Mouse (Mus musculus): ENCODE results near the gene Dbf4. TPM values are rescaled to one million over a fixed set of nuclear protein-coding genes. Genes with fewer than 3 reads are reported as not detected.
A peak's percentile ranks its signal among the peaks of the same experiment; 100 is the strongest.

The Dbf4 gene
- polyA plus RNA-seq, 1 experiment from 2014 or later: 39.4 TPM

DNA sequence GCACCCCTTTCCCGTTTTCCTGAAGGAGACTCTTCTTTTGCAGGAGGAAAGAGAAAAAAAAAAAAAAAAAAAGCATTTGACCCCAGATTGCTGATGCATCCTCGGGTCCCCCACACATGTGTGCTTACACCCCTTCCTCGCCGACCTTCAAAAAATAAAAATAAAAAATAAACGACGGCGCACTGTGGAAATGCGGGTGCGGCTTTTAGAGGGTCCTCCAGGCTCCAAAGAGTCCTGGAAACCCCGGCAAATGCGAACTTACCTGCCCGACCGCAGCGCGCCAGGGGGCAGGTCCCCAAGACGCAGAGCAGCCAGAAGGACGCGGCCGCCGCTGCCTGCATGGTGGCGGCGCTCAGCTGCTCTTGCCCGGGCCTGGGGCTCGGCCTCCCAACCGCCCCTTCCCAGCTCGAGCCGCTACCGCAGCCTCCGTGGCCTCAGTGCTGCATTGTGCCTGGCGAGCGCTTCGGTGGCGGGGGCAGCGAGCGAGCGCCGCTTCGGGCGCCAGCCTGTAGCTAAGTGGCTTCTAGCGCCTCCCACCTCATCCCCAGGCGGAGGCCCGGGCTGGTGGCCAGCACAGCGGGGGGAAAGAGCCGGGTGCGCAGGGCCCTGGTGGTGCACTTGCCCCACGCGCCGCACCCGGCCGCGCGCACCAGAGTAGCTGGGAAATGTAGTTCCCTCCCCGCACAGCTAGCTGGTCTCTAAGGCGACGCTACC, 54.7 kb downstream of the Dbf4 start, which contains the start of gene Adam22:
TSS of gene Adam22 (minus strand) at position 547 of the 714 bp plus-strand sequence.
- ATAC-seq: peak; percentile 97
- in situ Hi-C loops (cut with MboI; ENCODE audit: low pct_unique_long_range_greater_than_20kb): no loop called here
- peaks cover 17% of the 10 kb centered on the region for H3K27me3 ChIP-seq
- TF ChIP-seq CTCF (IDR thresholded peaks at IDR 0.05): no peak
- ChIA-PET POLR2A (interaction anchor here (0.9 to 1.5 kb wide), 6 partner anchors 8 to 628 kb away, joined by 3 to 4 read pairs (median 3); no protein-coding TSS in a partner anchor), CTCF (interaction anchor here (0.8 to 5.1 kb wide), 14 partner anchors 11 to 224 kb away, joined by 3 to 56 read pairs (median 4); no protein-coding TSS in a partner anchor)
- peak; percentile 71 for DNase-seq (ENCODE audit: low read depth, low spot score)

DNA sequence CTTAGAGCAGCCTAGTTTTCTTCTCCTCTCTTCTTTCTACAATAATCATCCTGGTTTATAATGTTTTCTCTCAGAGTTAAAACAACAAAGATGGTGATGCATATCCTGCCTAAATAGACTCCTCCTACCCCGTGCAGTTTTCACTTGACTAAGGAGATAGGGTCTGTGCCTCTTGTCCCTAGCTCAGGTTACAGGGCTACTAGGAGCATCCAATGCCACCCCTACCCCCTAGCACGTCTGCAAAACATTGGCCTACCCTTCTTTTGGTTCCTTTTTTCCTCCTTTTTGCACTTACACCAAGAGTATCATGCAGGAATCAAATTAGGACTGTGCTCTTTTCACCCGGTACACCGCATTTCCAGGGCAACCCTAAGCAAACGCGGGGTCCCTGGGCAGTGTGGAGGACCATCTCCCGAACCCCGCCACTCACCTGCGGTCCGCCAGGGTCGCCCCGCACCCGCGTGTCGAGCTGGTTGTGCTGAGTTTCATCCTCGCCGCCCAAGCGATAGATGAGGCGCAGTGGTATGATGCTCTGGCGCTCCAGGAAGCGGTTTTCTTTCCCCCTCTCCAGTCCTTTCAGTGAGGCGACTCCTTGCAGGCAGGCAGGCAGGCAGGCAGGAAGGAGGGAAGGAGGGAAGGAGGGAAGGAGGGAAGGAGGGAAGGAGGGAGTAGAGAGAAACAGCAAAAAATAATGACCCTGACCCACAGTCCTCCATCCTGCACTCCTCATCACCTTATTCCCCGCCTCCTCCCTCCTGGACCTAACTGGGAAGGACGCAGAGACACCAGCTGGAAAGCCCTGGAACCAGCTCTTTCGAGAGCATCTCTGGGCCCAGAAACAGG, 55.5 kb downstream of the Dbf4 start:
- ChIA-PET POLR2A (interaction anchor here (0.9 to 1.5 kb wide), 7 partner anchors 7 to 629 kb away, joined by 3 to 4 read pairs (median 3); no protein-coding TSS in a partner anchor), CTCF (interaction anchor here (0.8 to 5.1 kb wide), 14 partner anchors 11 to 223 kb away, joined by 3 to 56 read pairs (median 4); no protein-coding TSS in a partner anchor)
- H3K27me3 ChIP-seq: peaks cover 13% of the 10 kb centered on the region
- no peak for DNase-seq (ENCODE audit: low read depth, low spot score)
- in situ Hi-C loops (cut with MboI; ENCODE audit: low pct_unique_long_range_greater_than_20kb): no loop called here
- no peak for TF ChIP-seq CTCF (IDR thresholded peaks at IDR 0.05)
- peak; percentile 65 for ATAC-seq

DNA sequence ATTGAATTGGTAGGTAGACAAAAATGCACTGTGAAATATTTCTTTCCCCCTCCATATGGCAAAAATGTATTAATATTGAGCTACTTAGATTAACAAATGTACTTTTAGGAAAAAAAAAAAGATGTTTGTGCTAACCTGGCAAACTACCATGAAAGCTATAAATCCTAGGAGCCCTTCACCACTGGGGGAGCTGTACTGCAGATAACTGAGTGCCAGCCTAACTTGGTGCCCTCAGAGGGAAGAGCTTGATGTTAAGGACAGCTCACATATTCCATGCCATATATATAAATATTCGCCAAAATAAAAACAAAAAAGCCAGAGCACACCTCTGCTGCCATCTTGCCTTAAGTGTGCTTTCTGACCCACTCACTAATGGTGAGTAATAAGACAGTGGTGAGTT, 60.2 kb downstream of the Dbf4 start:
- TF ChIP-seq CTCF (IDR thresholded peaks at IDR 0.05): peak; percentile 66
- CTCF ChIA-PET: interaction anchor here (0.8 to 4.0 kb wide), 14 partner anchors 9 to 228 kb away, joined by 3 to 23 read pairs (median 6); no protein-coding TSS in a partner anchor
- ATAC-seq (no peak), DNase-seq (ENCODE audit: low read depth, low spot score) (no peak)
- POLR2A ChIA-PET: interaction anchor here (0.6 kb wide), 1 partner anchor 22 kb away, joined by 3 read pairs; no protein-coding TSS in a partner anchor
- no peaks in the 10 kb centered on the region for H3K27me3 ChIP-seq
- in situ Hi-C loops (cut with MboI; ENCODE audit: low pct_unique_long_range_greater_than_20kb): no loop called here

DNA sequence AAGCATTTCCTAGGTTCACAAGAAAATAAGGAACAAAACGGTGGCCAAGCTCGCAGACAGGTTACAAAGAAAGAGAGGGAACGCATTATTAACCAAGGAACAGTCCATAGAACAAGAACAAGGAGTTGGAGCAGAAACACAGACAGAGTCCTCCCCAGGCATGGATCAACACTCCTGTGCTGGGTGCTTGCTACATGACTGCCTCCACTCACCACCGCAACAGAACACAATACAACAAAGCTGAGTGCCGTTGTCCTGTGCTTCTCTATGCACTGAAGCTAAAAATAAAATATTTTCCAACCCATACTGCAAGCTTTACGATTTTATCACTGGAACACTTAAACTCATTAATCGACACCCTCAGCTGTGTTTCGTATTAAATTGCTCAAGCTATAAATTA, 64.8 kb downstream of the Dbf4 start:
- in situ Hi-C loops (cut with MboI; ENCODE audit: low pct_unique_long_range_greater_than_20kb): loop anchor here (5.0 to 10.0 kb wide), 3 partner anchors 125 to 215 kb away; no protein-coding TSS in a partner anchor
- no peak for DNase-seq (ENCODE audit: low read depth, low spot score)
- no peak for TF ChIP-seq CTCF (IDR thresholded peaks at IDR 0.05)
- ChIA-PET POLR2A (interaction anchor here (0.9 to 1.4 kb wide), 2 partner anchors 10 to 127 kb away, joined by 3 read pairs; no protein-coding TSS in a partner anchor), CTCF (interaction anchor here (0.7 to 6.5 kb wide), 13 partner anchors 8 to 215 kb away, joined by 3 to 56 read pairs (median 5); partner anchors contain the start of gene Adam22)
- peak; percentile 2 for ATAC-seq
- H3K27me3 ChIP-seq: no peaks in the 10 kb centered on the region

DNA sequence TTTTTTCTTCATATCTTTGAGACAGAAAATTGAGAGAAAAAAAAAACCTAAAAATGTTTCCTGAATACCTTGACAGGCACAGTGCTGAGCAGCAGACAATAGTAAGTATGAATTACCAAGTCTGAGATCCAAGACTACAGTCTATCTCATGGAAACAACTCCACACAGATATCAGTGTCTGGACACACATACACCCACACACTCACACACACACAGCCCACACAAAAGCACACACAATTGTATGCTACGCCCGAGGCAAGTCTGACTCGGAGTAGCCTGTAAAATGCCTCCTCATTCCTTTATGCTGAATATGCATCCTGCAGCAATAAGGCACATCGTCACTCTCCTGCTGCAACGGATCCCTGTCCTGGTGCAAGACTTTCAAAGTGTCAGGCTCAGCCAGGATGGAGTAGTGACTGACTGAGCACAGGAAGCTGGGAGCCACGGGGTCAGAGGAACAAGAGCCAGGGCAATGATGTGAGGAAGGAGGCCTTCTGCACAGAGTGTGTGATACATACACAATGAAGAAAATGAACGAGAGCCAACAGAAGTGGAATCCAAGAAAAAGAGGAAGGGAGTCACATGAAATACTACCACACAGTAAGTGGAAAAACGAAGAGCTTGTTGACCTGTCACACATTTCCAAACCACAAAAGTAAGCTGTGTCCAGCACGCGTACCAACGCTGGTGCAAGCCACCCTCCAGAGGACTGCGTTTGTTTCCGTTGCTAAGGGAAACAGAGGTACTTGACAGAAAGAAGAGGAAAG, 65.4 kb downstream of the Dbf4 start:
- ChIA-PET CTCF (interaction anchor here (0.7 to 6.5 kb wide), 14 partner anchors 8 to 214 kb away, joined by 3 to 56 read pairs (median 5); partner anchors contain the start of gene Adam22), POLR2A (interaction anchor here (0.8 to 2.1 kb wide), 5 partner anchors 10 to 126 kb away, joined by 3 to 6 read pairs (median 3); no protein-coding TSS in a partner anchor)
- in situ Hi-C loops (cut with MboI; ENCODE audit: low pct_unique_long_range_greater_than_20kb): loop anchor here (5.0 to 10.0 kb wide), 3 partner anchors 125 to 215 kb away; no protein-coding TSS in a partner anchor
- ATAC-seq (peak; percentile 45), DNase-seq (ENCODE audit: low read depth, low spot score) (no peak)
- no peaks in the 10 kb centered on the region for H3K27me3 ChIP-seq
- TF ChIP-seq CTCF (IDR thresholded peaks at IDR 0.05): no peak

DNA sequence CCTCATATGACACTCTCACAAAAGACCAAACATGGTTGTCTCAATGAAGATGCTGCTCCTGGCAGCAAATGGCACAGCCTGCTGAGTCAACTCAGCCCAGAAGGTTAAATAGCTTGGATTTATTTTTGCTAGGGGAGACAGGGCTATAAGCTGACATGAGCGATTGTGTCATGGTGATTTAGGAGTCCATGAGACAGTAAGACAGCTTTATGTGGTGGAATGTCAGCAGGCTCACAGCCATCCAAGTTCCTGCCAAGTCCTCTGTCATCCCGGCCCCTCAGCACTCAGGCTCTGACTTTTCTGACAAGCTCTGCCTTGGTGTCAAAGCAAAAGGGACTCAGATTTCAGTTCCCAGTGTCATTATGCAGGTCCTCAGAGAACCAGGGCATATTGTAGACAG, 66.2 kb downstream of the Dbf4 start:
- ATAC-seq (peak; percentile 40), DNase-seq (ENCODE audit: low read depth, low spot score) (no peak)
- ChIA-PET CTCF (interaction anchor here (0.9 to 6.5 kb wide), 9 partner anchors 9 to 209 kb away, joined by 3 to 56 read pairs (median 4); partner anchors contain the start of gene Adam22), POLR2A (interaction anchor here (0.8 to 2.1 kb wide), 3 partner anchors 123 to 126 kb away, joined by 3 to 6 read pairs (median 4); no protein-coding TSS in a partner anchor)
- H3K27me3 ChIP-seq: no peaks in the 10 kb centered on the region
- in situ Hi-C loops (cut with MboI; ENCODE audit: low pct_unique_long_range_greater_than_20kb): loop anchor here (5.0 to 10.0 kb wide), 3 partner anchors 124 to 214 kb away; no protein-coding TSS in a partner anchor
- TF ChIP-seq CTCF (IDR thresholded peaks at IDR 0.05): no peak

DNA sequence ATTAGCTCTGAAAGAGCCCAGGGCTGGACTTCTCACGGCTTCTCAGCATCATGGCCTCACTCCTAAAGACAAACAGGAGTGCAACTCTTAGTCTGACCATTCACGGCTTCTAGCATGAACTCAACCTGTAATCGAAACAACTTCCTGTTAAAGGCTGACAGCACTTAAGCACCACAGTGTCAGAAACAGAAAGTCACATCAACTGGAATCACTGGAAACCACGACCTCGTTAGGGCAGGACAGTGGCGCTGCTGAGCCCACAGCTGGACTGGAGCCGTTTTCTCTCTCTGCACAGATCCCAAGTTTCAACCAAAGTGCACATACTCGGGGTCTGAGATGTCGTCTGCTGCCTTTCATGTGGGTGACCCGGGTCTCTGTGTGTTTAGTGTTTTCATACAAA, 73.0 kb downstream of the Dbf4 start:
- POLR2A ChIA-PET: no interaction called here
- in situ Hi-C loops (cut with MboI; ENCODE audit: low pct_unique_long_range_greater_than_20kb): no loop called here
- H3K27me3 ChIP-seq: peaks cover 8% of the 10 kb centered on the region
- no peak for TF ChIP-seq CTCF (IDR thresholded peaks at IDR 0.05)
- no peak for ATAC-seq
- CTCF ChIA-PET: interaction anchor here (2.5 kb wide), 1 partner anchor 13 kb away, joined by 5 read pairs; no protein-coding TSS in a partner anchor
- DNase-seq (ENCODE audit: low read depth, low spot score): no peak

Other genes with a start within 250 kb of the Dbf4 start
- gene Adam22, start 54.6 kb downstream of the Dbf4 start, polyA plus RNA-seq (2021): 6.4 TPM
- gene Slc25a40, start 134 bp upstream of the Dbf4 start, polyA plus RNA-seq (2021): 18.8 TPM
- gene Rundc3b, start 200.2 kb upstream of the Dbf4 start, polyA plus RNA-seq (2021): 0.49 TPM
- 0.18 TPM for gene Abcb1a, start 237.4 kb upstream of the Dbf4 start, polyA plus RNA-seq (2021)

Measured in Patski (cell line).